Mouse (Mus musculus) adrenal gland, postnatal 14 days (tissue): ENCODE measurements around the gene Igsf3. TPM values are rescaled to one million over a fixed set of nuclear protein-coding genes. Genes with fewer than 3 reads are reported as not detected.
A peak's percentile ranks its signal among the peaks of the same experiment; 100 is the strongest.

Source experiments
- DNase-seq: peaks from one replicate; pipeline ENCODE4 v3.0.0; 2021; ENCODE audit warnings: mixed read lengths
- long read RNA-seq, 2 experiments: library from polyadenylated mRNA; stranded (forward); transcript quantifications; one replicate each; pipeline ENCODE4 v2.0.0; 2021
- total RNA-seq: library from RNA; stranded (reverse); gene quantifications from 2 replicates; pipeline ENCODE4 v1.2.3, GENCODE M21; 2021

Igsf3 gene
- total RNA-seq: 5.1 and 6.6 TPM in 2 replicates
- long read RNA-seq, experiment 1: 0 reads
- long read RNA-seq, experiment 2, partial matches to known transcripts: 0 of 1 reads
- long read RNA-seq, experiment 2, other reads (novel, unspliced or antisense): 1 of 1 reads

DNA sequence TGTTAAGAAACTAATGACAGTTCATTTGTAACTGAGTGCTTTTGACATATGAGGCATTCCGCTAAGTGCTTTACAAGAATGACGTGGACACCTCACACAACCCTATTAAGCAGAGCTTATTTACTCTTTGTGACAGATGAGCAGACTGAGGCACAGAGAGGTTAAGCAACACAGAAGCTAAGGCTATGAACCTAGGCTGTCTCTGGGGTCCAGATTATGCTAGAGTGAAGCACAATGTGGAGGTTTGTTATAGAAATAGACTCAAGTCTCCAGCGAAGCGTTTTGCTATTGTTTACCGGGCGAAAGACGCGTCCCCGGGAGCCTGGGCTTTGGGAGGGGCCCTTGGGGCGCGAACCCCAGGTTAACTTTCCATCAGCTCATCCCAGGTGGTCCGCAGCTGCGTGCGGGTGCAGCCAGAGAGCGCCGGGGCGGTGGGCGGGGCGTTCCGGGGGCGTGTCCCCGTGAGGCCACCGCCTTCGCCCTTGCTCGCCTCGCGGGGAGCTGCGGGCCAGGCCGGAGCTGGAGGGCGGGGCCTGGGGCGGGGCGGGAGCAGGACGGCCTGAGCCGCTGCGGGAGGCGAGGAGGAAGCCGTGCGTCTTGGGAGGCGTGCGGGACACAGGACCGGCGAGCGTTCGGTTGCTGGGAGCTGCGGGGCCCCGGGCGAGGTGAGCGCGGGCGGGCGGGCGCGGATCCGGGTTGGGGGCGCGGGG, at the start of gene Igsf3:
Gene Igsf3, plus strand, starts transcription at position 546 of the 710 bp plus-strand sequence.
- DNase-seq: peak; percentile 91

DNA sequence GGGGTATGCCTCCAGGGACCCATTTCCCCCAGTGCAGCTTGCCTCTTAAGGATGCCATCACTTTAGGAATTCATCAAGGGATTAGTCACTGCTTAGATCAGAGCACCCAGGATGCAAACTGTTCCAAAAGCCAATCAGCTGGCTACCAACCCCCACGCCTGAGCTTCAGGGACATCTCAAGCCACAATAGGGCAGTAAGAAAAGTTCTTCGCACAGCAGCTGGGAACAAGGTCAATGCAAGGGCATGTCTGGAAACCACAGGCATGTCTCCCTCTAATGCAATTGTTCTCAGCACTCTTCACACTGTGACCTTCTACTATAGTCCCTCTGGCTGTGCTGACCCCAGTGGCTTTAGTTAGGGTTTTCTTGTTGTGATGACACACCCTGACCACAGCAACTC, 49.6 kb upstream of the Igsf3 start:
- DNase-seq: no peak

DNA sequence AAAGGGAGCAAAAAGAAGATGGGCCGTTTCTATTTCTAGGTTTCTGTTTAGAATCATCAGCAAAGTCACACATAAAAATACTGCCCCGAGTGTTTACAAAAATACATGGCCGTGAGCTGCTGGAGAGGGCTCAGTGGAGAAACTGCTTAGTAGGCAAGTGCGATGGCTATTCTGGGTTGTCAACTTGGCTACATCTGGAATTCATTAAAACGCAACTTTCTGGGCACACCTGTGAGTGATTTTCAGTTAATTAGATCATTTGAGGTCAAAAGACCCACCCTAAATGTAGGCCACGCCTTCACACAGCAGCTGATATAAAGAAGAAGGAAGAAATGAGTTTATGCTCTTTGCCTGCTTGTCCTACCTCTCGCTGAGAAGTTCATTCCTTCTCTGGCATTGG, 48.3 kb upstream of the Igsf3 start:
- no peak for DNase-seq

DNA sequence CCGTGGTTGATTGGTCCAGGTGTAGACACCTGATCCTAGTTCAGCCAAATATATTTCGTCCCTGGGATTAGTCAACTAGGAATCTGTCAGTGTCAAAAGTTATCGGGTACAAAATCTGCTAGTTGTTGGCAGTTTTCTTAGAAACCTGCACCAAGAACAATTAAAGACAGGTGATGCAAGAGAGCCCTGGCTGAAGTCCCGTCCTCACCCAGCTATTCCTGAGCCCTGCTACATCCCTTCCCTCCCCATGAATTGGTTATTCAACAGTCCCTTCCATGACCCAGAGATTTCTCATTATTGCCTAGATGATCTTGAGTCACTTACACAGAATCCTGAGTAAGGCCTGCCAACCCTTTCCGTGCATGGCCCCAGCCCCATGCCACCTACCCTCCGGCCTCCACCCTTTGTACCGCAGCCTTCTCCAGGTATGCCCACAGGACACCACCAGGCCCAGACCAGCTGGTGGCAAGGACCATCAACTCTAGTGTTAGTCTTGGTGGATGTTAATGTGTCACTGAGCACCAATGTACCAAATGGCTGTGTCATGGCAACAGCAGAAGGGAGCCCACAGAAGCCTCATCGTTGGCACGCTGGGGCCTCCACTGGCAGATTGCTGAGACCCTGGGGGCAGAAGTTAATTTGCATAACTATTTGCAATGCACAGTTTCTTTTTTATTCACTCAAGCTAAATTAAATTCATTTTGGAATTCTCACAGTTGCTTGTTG, 33.5 kb upstream of the Igsf3 start:
- DNase-seq: peak; percentile 38

DNA sequence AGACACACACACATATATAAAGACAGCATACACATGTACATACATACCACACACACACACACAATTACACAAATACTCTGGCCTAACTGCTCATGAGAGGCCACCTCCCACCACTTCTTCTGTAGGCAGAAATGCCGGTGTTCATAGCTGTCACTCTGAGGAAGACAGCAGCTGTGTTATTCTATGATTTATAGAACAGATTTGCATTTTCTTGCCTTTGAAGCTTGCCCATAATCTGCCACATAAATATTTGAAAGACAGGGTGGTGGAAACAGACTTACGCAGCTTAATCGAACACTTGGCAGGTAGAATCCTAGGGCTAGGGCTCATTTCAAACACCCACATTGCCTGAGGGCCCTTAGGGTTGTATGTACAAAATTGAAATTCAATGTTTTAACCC, 32.6 kb upstream of the Igsf3 start:
- no peak for DNase-seq

DNA sequence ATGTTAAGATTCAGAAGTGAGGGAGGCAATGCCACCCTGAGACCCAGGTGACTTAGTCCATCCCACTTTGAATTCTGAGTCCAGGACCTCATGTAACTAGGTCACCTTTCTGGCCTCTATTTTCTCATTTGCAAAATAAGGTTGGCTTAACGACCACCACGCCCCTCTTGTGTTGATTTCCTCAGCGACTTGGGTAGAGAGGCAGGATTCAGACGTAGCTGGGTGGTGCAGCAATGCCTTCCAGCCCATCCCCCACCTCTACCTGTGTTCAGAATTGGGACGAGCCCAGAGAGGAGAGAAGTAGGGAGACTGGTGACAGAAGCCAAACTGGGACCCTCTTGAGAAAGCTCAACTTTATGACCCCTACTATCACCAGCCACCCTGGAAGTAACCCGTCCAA, 31.6 kb upstream of the Igsf3 start:
- no peak for DNase-seq

DNA sequence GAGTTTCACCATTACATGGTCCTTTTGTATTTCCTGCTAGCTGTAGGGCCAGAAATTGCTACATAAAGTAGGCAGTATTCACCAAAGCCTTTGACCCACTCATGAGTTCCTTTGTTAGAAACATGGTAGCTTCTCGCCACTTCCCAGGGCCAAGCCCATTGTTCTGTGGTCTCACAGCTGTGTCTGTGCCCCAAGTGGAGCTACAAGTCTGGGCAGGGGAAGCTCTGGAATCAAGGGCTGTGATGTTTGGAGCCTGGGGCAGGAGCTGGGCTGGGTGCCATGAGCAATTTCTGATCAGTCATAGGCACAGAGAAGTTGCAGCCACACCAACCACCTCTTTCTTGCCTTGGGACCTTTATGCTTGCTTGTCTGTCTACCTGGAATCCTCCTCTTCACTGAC, 30.1 kb upstream of the Igsf3 start:
- DNase-seq: no peak

DNA sequence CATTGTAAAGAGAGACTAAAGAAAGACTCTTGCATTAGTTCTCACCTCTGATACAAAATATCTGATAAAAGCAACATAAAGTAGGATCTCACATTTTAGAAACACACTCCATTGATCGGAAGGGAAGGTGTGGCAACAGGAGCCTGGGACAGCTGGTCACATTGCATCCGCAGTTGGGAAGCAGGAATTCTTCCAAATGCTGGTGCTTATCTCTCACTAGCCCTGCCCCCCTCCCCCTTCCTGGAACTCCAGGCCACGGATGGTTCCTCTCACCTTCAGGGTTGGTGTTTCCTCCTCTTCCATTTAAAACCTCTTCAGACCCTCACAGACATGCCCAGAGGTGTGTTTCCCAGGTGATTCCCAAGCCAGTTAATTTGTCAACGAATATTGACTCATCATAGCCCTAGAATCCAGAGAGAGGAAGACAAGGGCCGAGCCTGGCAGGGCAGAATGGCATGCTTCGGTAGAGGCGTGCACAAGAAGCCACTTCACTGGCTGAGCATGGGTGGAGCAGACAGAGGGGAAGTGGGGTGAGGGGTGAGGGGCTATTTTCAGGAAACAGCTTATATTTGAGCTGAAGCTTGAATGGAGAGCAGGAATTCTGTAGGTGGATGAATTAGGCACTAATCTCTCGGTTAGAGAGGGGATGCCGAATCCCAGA, 28.3 kb upstream of the Igsf3 start:
- DNase-seq: no peak

DNA sequence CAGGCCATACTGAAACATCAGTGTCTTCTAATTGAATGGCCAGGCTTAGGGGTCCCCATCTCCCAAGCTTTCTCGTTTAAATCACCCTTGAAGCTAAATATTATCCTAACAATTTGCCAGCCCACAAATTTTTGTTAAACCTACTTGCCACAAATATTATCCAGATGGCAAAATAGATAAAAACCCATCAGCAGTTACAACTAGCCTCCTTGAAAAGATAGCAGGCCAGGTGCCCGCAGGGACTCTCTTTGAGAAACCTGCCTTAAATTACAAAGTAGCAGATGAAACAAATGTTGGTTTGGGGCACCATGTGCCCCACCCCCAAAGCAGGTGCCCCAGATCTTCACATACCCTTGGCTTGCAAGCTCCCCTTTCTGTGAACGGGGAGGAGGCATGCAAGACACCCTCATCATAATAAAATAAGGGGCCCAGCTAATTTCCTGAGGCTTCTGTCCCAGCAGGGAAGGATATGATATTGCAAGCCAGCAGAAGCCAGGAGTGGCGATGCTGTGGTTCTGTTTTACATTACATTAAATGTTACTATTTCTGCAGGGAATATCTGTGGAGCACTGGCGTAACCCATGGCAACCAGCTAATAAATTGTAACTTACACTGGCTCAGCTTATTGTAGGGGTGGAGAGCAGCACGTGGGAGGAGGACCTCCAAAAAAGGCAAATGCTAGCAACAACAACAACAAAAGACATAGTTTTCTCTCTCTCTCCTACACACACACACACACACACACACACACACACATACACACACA, 27.2 kb upstream of the Igsf3 start:
- DNase-seq: no peak

DNA sequence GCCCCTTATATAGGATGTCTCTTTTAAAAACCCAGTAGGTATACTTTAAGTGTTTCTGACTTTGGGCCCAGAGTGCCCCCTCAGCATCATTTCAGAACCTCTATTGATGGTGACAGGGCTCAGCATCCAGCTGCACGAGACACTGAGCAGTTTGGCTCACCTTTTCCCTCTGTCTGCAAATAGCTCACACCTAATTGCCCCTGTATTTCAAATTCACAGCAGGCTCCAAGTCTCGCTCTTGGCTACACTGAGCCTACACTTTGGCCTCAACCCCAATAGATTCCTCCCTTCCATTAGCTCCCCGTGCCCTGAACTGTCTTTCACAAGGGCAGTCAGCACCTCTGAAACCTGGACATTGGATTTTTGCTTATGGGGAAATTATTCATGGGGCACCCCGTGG, 26.5 kb upstream of the Igsf3 start:
- no peak for DNase-seq

DNA sequence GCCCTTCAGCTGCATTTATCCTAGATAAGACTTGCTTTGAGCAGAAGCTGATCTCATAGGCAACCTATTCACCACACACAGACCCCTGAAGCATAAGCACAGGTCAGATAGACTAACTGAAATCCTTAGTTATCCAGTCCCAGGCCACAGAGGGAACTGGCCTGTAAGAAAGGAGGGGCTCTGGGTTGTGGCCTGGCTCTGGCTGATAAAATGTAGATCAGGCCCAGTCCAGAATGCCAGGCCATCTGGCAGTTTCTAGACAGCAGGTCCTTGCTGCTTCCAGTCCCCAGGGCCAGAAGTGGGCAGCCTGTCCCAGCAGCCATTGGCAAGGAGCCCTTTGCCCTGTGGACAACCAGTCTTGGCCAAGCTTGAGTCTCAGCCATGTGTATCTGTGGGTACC, 22.4 kb upstream of the Igsf3 start:
- DNase-seq: peak; percentile 75

DNA sequence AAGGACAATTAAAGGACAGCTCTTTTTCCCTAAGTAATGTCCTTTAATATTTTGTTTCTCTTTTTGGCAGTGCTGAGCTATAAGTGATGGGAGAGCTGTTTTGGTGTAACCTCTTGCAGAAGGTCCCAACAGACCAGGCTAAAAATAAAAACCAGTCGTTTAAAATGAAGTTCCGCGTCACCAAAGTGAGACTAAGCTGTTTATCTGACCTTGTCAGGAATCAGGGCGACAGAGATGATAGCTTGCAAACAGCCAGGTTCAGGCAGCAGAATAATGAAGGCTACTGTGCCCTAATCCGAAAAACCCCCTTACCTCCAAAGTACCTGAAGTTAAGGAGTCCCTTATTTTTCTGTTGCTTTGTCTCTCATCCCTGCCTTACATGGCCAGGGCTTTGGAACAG, 21.2 kb upstream of the Igsf3 start:
- no peak for DNase-seq

DNA sequence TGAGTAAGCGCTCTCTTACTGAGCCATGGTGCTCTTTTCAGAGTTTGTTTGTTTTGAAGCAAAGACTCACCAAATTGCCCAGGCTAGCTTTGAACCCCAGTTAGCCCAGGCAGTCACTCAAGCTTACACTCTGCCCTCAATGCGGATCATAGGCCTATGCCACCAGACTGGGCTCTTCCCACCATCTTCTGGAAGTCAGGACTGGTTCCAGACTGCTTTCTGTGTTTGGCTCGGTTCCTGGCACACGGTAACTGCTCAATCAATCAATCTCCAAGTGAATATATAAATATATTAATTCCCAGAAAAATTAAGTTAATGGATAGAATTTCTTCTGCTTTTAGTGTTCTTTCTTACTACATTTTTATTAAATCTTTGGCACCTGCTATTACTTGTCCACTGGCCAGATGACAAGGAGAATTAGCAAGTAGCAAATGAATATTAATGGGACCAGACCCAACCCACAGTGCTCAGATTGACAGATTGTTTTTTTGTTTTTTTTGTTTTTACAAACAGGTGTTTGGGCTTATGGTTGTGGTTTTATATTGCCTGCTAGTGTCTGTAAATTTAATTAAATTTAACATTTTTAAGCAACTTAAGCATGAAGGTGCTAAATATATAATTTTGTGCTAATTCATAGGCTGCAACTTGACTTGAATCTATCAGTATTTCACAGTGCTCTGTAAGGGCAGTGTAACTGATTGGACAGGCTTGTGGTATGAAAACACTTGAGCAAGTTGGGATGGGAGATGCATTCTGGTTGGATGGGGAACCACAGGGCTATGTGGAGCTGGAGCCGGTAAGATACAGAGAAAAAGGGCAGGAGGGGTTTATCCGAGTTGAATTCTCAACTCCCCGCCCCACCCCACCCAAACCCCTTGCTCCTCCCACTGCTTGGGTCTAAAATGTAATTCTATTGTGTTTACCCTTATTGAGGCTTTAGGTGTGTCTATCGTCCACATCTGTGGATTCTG, 20.0 kb upstream of the Igsf3 start:
- no peak for DNase-seq

DNA sequence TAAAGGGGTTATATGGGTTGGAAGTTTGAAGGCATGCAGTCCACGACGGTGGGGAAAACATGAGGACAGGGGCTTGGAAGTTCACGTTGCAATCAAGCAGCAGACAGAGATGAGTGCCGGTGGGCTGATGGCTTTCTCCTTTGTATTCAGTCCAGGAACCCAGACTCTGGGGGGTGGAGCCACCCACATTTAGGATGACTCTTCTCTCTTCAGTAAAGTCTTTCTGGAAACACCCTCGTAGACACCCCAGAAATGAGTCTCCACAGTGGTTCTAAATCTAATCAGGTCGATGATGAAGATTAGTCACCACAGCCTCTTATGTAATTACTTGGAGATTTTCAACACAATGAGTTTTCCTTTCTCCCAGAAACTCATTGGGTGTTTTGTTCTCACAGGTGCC, 16.1 kb upstream of the Igsf3 start:
- no peak for DNase-seq

DNA sequence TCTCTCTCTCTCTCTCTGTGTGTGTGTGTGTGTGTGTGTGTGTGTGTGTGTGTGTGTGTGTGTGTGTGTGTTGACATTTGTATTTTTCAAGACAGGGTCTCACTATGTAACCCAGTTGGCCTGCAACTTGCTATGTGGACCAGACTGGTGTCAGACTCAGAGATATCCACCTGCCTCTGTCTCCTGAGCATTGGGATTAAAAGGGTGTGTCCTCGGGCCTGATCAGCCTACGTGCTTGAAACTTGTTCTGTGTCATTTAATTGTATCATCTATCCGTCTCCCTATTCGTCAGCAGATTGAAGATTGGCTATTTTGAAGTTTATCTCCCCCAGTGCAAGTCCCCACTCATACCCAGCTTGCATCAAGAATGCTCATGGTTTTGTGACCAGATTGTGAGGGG, 14.5 kb upstream of the Igsf3 start:
- DNase-seq: no peak

DNA sequence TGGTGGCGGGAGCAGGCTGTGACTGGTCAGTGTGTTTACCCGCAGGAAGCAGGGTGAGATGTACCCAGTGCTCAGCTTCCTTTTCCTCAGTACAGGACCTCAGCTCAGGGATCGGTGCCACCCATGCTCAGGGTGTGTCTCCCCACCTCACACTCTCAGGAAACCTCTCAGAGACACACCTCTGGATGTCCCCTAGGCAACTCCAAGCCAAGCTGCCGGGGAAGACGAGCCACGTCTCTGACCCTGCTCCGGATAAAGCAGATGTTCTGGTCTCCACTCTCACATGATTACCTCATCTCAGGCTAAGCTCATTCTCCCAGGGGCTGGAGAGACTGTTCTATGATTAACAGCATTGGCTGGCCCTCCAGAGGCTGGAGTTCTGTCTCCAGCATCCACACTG, 13.3 kb upstream of the Igsf3 start:
- no peak for DNase-seq

DNA sequence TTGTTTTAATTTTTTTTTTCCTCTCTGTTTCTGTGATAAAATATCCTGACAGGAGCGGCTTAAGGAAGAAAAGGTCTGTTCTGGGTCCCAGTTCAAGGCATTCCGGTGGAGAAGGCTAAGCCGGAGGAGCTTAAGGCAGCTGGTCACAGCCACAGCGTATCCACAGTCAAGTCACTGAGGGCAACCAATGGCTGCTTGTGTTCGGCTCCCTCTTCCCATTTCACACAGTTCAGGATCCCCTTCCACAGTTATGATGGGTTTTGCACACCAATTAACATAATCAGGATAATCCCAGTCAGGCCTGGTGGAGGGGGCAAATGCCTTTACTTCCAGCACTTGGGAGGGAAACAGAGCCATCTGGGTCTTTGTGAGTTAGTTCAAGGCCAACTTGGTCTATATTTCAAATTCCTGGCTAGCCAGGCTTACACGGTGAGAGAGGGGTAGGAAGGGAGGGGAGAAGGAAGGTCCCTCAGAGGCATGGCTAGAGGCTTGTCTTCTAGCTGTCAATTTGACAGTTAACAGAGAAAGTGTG, 11.7 kb upstream of the Igsf3 start:
- DNase-seq: no peak

DNA sequence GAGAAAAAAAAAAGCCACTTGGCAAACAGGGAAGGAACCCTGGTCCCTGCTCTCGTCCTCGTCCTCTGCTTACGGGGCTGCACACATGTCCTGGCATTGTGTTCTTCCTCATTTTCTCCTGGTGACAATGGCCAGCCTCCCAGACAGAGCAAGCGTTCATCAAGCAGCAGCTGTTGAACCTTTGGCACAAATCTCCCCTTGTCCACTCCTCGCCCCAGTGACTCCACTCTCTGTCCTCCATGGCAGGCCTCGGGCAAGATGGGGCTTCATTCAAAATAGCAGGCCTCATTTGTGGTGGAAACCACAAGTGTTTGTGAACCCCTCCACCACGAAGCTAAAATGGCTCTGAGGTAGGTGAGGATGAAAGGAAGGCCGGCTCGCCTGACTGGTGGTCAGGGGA, 11.0 kb upstream of the Igsf3 start:
- no peak for DNase-seq

DNA sequence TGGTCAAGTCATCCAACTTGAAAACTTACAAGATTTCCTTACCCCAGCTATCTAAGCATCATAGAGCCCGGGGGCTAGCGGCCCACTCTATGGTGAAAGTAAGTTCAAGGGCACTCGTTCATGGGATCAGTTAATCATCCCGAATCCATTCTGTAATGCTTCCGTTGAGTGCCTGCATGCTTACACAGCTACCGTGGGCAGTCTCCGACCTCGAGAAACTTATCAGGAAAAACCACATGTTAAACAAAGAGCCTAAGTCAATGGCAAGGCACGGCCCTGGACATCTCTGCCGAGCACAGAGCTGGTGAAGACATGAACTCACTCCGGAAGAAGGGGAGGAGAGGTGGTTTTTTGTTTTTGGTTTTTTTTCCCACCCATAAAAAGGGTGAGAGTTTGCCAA, 9.5 kb upstream of the Igsf3 start:
- DNase-seq: peak; percentile 32

DNA sequence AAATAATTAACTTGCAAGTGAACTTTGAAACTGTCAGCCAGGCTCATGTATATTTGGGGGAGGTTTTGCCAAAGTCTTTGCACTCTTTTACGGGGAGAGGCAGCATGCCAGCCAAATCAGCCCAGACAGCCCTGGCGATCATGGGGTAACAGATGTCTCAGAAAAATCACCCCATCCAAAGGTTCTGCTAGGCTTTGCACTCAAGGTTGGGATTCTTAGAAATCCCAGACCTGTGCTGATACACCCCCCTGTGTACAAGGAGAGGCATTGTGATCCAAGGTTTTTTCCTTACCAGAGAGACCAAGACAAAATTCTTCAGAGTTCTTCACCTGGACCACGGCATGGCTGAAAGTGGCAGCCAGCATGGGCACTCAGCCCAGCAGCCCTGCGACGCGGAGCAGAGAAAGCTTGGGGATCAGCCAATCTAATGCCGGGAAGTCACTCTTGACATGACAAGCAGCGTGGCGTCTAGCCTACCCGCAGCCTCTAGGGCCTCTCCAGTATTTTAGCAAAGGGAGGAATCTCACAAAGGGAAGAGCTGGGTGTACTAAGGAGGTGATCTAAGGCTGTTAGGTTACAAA, 7.5 kb upstream of the Igsf3 start:
- DNase-seq: peak; percentile 31
